Mouse (Mus musculus) liver, embryonic 14.5 days (tissue): ENCODE results near the gene Elavl2. TPM values are rescaled to one million over a fixed set of nuclear protein-coding genes. Genes with fewer than 3 reads are reported as not detected.

Experiments
- ATAC-seq: fragments of 200-750 bp; cut with Nextera tagmentation; 2 replicates; pipeline ENCODE4 v1.8.0; 2017; ENCODE audit warnings: moderate number of reproducible peaks, mild to moderate bottlenecking, moderate library complexity; ENCODE audit not compliant: insufficient read depth
- DNase-seq, 3 experiments: peaks; one replicate each; pipeline ENCODE4 v3.0.0-alpha.2; 2012 to 2013; ENCODE audit warnings: low read depth in 3 of 3, low spot score in 3 of 3
- H3K27ac ChIP-seq: fragments of 300-500 bp; sonication (generic); 2 replicates; pipeline ENCODE4 v1.5.1; 2014; ENCODE audit warnings: moderate library complexity, mild to moderate bottlenecking, control low read depth, inconsistent platforms
- H3K27me3 ChIP-seq: fragments of 300-500 bp; sonication (generic); 2 replicates; pipeline ENCODE4 v1.6.1; 2014; ENCODE audit warnings: mild to moderate bottlenecking, low read length, moderate library complexity; ENCODE audit not compliant: control insufficient read depth, insufficient read depth
- H3K36me3 ChIP-seq: fragments of 300-500 bp; sonication (generic); replicated peaks from 2 replicates; pipeline ENCODE4 v1.6.1; 2014; ENCODE audit warnings: low read depth; ENCODE audit not compliant: control insufficient read depth, insufficient read depth
- H3K4me1 ChIP-seq, 2 experiments: fragments of 200-500 bp in 1 of 2; fragments of 300-500 bp in 1 of 2; sonication (generic) in 1 of 2; replicated peaks; 2 replicates each; pipeline ENCODE4 v1.6.1; 2012 to 2014; ENCODE audit warnings: antibody characterized with exemption in 1 of 2, inconsistent platforms in 1 of 2, low read length in 1 of 2; ENCODE audit not compliant: control insufficient read depth in 2 of 2, insufficient read depth in 2 of 2
- H3K4me2 ChIP-seq: fragments of 300-500 bp; sonication (generic); 2 replicates; pipeline ENCODE4 v1.6.1; 2014; ENCODE audit warnings: low read depth, mild to moderate bottlenecking, control low read depth, moderate library complexity
- H3K4me3 ChIP-seq, 2 experiments: fragments of 200-500 bp in 1 of 2; fragments of 300-500 bp in 1 of 2; sonication (generic) in 1 of 2; 2 replicates each; pipeline ENCODE4 v1.5.1; 2012 to 2014; ENCODE audit warnings: low read depth in 2 of 2, low read length in 2 of 2, mild to moderate bottlenecking in 2 of 2, control low read depth in 1 of 2, inconsistent platforms in 1 of 2, moderate library complexity in 1 of 2; ENCODE audit not compliant: insufficient read depth in 1 of 2
- H3K9ac ChIP-seq: fragments of 300-500 bp; sonication (generic); replicated peaks from 2 replicates; pipeline ENCODE4 v1.6.1; 2014; ENCODE audit warnings: mild to moderate bottlenecking, control low read depth, moderate library complexity
- H3K9me3 ChIP-seq: fragments of 300-500 bp; sonication (generic); 2 replicates; pipeline ENCODE4 v1.6.1; 2016; ENCODE audit warnings: low read length, mixed read lengths; ENCODE audit not compliant: control insufficient read depth
- CTCF ChIP-seq: IDR thresholded peaks from 2 replicates; pipeline ENCODE4 v1.5.1; 2016; ENCODE audit warnings: antibody characterized with exemption, low read depth, control low read depth
- EP300 ChIP-seq: IDR thresholded peaks from 2 replicates; pipeline ENCODE4 v1.6.1; 2016; ENCODE audit warnings: antibody characterized with exemption, low read depth
- WGBS: fragments of 180-500 bp; shearing (Covaris S2); extraction: QIAGEN DNeasy Blood & Tissue Kit; methylation state at CpG from one replicate; pipeline ENCODE4 v1.1.7; 2014; ENCODE audit not compliant: insufficient replicate concordance; 5-methylcytosine and 5-hydroxymethylcytosine counted together
- microRNA-seq: library from miRNA; unstranded; fragments of <30 nt; microRNA quantifications from one replicate; pipeline ENCODE4, GENCODE M21; 2016
- polyA plus RNA-seq, 2 experiments: library from polyadenylated mRNA; depleted of rRNA in 1 of 2; stranded (reverse) in 1 of 2; unstranded in 1 of 2; fragments of >200 nt; fragmentation: Nextera tagmentation in 1 of 2; extraction: Ambion mirVana in 1 of 2; gene quantifications; 2 replicates each; pipeline versions ENCODE4 v1.2.1 to v1.2.3; 2012 to 2014

Gene Elavl2
- polyA plus RNA-seq, 2 experiments: 0.03 to 0.32 TPM

DNA sequence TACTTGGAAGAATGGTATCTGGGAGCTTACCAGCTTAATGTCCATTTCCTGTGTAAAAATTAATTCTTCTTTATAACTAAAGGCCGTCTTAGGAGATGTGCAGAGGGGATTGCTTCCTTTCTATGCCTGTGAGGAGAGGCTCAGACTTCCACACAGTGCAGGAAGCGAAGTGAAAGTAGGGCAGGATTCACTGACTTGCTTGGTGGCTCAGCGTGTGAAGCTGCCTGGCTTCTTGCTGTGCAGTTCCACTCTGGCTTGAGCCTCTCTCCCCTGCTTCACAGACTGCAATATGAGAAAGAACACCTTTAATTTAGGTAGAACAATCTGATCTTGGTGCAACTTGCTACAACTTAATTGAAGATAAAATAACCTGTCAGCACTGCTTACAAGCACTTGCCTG is 172.2 kb downstream of the Elavl2 start:
- Histone ChIP-seq H3K9ac (no peak overlapping the region), H3K4me2 (no peak overlapping the region), H3K36me3 (no peaks in the 10 kb centered on the region), H3K4me1 (no peaks in the 10 kb centered on the region), H3K27me3 (no peaks in the 10 kb centered on the region), H3K9me3 (no peaks in the 10 kb centered on the region), H3K4me3 (no peak overlapping the region), H3K27ac (no peak overlapping the region)
- 57% methylated on average over 3 of the region's 3 CpGs for WGBS
- TF ChIP-seq CTCF: no peak
- TF ChIP-seq EP300: no peak
- no peak for ATAC-seq
- no peak for DNase-seq

- Histone ChIP-seq H3K4me2 (no peak overlapping the region), H3K27ac (no peak overlapping the region), H3K4me3 (no peak overlapping the region), H3K9me3 (no peaks in the 10 kb centered on the region), H3K9ac (no peak overlapping the region), H3K4me1 (no peaks in the 10 kb centered on the region), H3K36me3 (no peaks in the 10 kb centered on the region), H3K27me3 (no peaks in the 10 kb centered on the region)
- ATAC-seq (no peak), DNase-seq (no peak)
- 55% methylated on average over 4 of the region's 4 CpGs for WGBS
- TF ChIP-seq EP300: no peak
- TF ChIP-seq CTCF: no peak
Measured at GRCm38 (mm10) chr4:91223811-91224210, 176.8 kb downstream of the Elavl2 start.

DNA sequence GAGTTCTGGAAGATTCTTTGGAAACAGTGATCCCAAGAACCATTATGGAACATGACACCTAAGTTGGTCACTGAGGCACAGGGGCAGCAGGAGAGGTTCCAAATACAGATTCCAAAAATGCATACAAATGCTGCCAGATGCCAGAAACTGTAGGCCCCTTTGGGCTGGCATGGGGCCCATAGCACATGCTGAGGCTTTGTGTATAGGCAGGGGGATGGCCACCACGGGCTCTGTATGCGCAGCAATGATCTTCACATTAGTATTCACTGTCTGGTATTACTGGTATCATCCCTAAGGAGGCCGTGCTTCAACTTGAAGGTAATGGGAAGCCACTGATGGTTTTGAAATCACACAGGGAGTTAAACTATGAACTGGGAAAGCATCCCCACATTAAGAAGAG is 181.3 kb downstream of the Elavl2 start:
- TF ChIP-seq EP300: no peak
- TF ChIP-seq CTCF: no peak

DNA sequence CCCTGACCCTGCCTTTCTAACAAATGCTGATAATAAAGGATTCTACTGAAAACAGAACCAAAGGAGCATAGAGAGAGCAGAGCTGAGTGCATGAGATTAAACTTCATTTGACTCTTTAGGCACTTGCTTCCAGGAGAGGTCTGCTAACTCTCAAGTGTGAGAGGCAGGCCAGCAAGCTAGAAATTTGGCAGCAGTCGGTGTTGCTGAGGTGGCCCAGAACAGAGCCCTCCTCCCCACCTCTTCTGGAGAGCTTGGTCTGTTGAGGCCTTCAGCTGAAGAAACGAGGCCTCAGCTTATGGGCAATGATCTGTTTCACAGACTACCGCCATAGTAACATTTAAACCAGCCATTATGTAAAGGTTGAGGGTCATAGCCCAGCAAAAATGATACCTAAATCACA is 186.7 kb downstream of the Elavl2 start:
- no peak for DNase-seq
- TF ChIP-seq CTCF (no peak), EP300 (no peak)
- no peak for ATAC-seq
- H3K27ac ChIP-seq: no peak overlapping the region
- no peaks in the 10 kb centered on the region for H3K36me3 ChIP-seq
- H3K4me2 ChIP-seq: no peak overlapping the region
- H3K4me1 ChIP-seq: no peaks in the 10 kb centered on the region
- no peak overlapping the region for H3K4me3 ChIP-seq
- no peak overlapping the region for H3K9ac ChIP-seq
- WGBS: 59% methylated on average over 3 of the region's 3 CpGs
- no peaks in the 10 kb centered on the region for H3K27me3 ChIP-seq
- H3K9me3 ChIP-seq: no peaks in the 10 kb centered on the region

More for the DNA sequence above, 181.3 kb downstream of the Elavl2 start:
- Histone ChIP-seq H3K4me3 (no peak overlapping the region), H3K4me1 (no peaks in the 10 kb centered on the region), H3K9ac (no peak overlapping the region), H3K9me3 (no peaks in the 10 kb centered on the region), H3K27me3 (no peaks in the 10 kb centered on the region), H3K4me2 (no peak overlapping the region), H3K36me3 (no peaks in the 10 kb centered on the region), H3K27ac (no peak overlapping the region)
- 46% methylated on average over 3 of the region's 3 CpGs for WGBS
- DNase-seq: no peak
- no peak for ATAC-seq

- TF ChIP-seq CTCF: no peak
- no peak for TF ChIP-seq EP300
- DNase-seq (no peak), ATAC-seq (no peak)
- Histone ChIP-seq H3K9ac (no peak overlapping the region), H3K36me3 (no peaks in the 10 kb centered on the region), H3K4me3 (no peak overlapping the region), H3K27ac (no peak overlapping the region), H3K4me2 (no peak overlapping the region), H3K9me3 (no peaks in the 10 kb centered on the region), H3K27me3 (no peaks in the 10 kb centered on the region), H3K4me1 (no peaks in the 10 kb centered on the region)
- 35% methylated on average over 6 of the region's 6 CpGs for WGBS
Measured at GRCm38 (mm10) chr4:91208415-91209292, 191.9 kb downstream of the Elavl2 start.

Small RNA genes within 50 kb of the gene (microRNA-seq; reads per million reads assigned to microRNA genes)
- not detected for gene Mir6402
